ENCODE assay signal across 34 mouse cellular contexts in genomic region chr3:129925861-129926260, GRCm38 (mm10). TPM values are rescaled to one million over a fixed set of nuclear protein-coding genes. Genes with fewer than 3 reads are reported as not detected.
"Had no signal": no experiment of that assay in that cellular context is flagged by ENCODE, and none has a peak within 500 bp of the region (broad histone marks: within the 10 kb centered on the region; RNA-seq: fewer than 3 reads in every experiment).

No protein-coding gene starts in this region.

- H3K27ac ChIP-seq: limb, embryonic 10.5 days; limb, embryonic 12.5 days; limb, embryonic 13.5 days; limb, embryonic 15.5 days; liver, embryonic 12.5 days; liver, embryonic 13.5 days; liver, embryonic 14.5 days; liver, embryonic 15.5 days; lung, embryonic 15.5 days; macrophage; midbrain, embryonic 10.5 days; midbrain, embryonic 12.5 days; midbrain, embryonic 13.5 days; midbrain, embryonic 15.5 days; neural tube, embryonic 12.5 days had no signal

- H3K27me3 ChIP-seq: limb, embryonic 12.5 days; limb, embryonic 13.5 days; limb, embryonic 15.5 days; liver, embryonic 12.5 days; liver, embryonic 13.5 days; liver, embryonic 15.5 days; lung, embryonic 15.5 days; midbrain, embryonic 12.5 days; midbrain, embryonic 13.5 days; midbrain, embryonic 15.5 days; neural tube, embryonic 12.5 days had no signal

- DNase-seq: left cerebral cortex, postnatal 4 days; liver; liver, embryonic 13.5 days; liver, postnatal 0 days; lung, adult 18-20 months; lung, adult 2 months; lung, embryonic 14.5 days; lung, postnatal 10 days; lung, postnatal 14 days; lung, postnatal 36 days; lung, postnatal 4 days; midbrain, embryonic 14.5 days had no signal

- H3K9me3 ChIP-seq: limb, embryonic 10.5 days; limb, embryonic 12.5 days; limb, embryonic 13.5 days; limb, embryonic 15.5 days; liver, embryonic 12.5 days; liver, embryonic 13.5 days; liver, embryonic 15.5 days; lung, embryonic 15.5 days; midbrain, embryonic 10.5 days; midbrain, embryonic 13.5 days; midbrain, embryonic 15.5 days; neural tube, embryonic 12.5 days had no signal

- H3K36me3 ChIP-seq: limb, embryonic 10.5 days; limb, embryonic 12.5 days; limb, embryonic 13.5 days; limb, embryonic 15.5 days; liver, embryonic 12.5 days; liver, embryonic 13.5 days; liver, embryonic 15.5 days; lung, embryonic 15.5 days; midbrain, embryonic 10.5 days; midbrain, embryonic 12.5 days; midbrain, embryonic 13.5 days; midbrain, embryonic 15.5 days; neural tube, embryonic 12.5 days had no signal

- ATAC-seq: liver, embryonic 12.5 days; liver, postnatal 0 days; lung, postnatal 0 days; midbrain, embryonic 13.5 days; midbrain, embryonic 15.5 days; midbrain, embryonic 16.5 days had no signal

- H3K4me3 ChIP-seq: limb, embryonic 10.5 days; limb, embryonic 12.5 days; limb, embryonic 13.5 days; limb, embryonic 15.5 days; liver, embryonic 12.5 days; liver, embryonic 13.5 days; liver, embryonic 15.5 days; lung, embryonic 15.5 days; megakaryocyte, embryonic 14.5 days; midbrain, embryonic 10.5 days; midbrain, embryonic 12.5 days; midbrain, embryonic 13.5 days; midbrain, embryonic 15.5 days; myocyte; neural tube, embryonic 12.5 days had no signal

- H3K4me2 ChIP-seq: limb, embryonic 12.5 days; limb, embryonic 13.5 days; limb, embryonic 15.5 days; liver, embryonic 11.5 days; liver, embryonic 12.5 days; liver, embryonic 13.5 days; liver, embryonic 15.5 days; lung, embryonic 14.5 days; lung, embryonic 15.5 days; midbrain, embryonic 11.5 days; midbrain, embryonic 12.5 days; midbrain, embryonic 13.5 days; midbrain, embryonic 15.5 days; neural tube, embryonic 12.5 days had no signal

- H3K4me1 ChIP-seq: limb, embryonic 10.5 days; limb, embryonic 12.5 days; limb, embryonic 13.5 days; limb, embryonic 15.5 days; liver, embryonic 12.5 days; liver, embryonic 13.5 days; liver, embryonic 15.5 days; lung, embryonic 15.5 days; megakaryocyte, embryonic 14.5 days; midbrain, embryonic 12.5 days; midbrain, embryonic 13.5 days; midbrain, embryonic 15.5 days; neural tube, embryonic 12.5 days had no signal

- H3K9ac ChIP-seq: limb, embryonic 12.5 days; limb, embryonic 13.5 days; limb, embryonic 15.5 days; liver, embryonic 12.5 days; liver, embryonic 13.5 days; liver, embryonic 14.5 days; liver, embryonic 15.5 days; liver, postnatal 0 days; lung, embryonic 14.5 days; lung, embryonic 15.5 days; midbrain, embryonic 12.5 days; midbrain, embryonic 13.5 days; midbrain, embryonic 15.5 days; neural tube, embryonic 12.5 days had no signal

RNA-seq across cellular contexts. Expression of gene Mcub, which starts 44.1 kb away (rescaled TPM):
- total RNA-seq: liver, adult 2 months; megakaryocyte-erythroid progenitor cell, adult 5-6 weeks had no signal
